In genomic region chr17:91093042-91093080, GRCm38 (mm10) we compare ENCODE assay signal across 9 mouse cellular contexts. TPM values are rescaled to one million over a fixed set of nuclear protein-coding genes. Genes with fewer than 3 reads are reported as not detected.
A peak's percentile ranks its signal among the peaks of the same experiment; 100 is the strongest.
DNase-seq lines count a peak whose midpoint lies in the region; ATAC-seq lines count a peak whose summit lies in the region.
"Had no signal": no experiment of that assay in that cellular context is flagged by ENCODE, and none has a peak within 500 bp of the region (broad histone marks: within the 10 kb centered on the region; RNA-seq: fewer than 3 reads in every experiment).

Nrxn1 (minus strand) TSS chr17:91093071.

- H3K9ac ChIP-seq in heart, embryonic 16.5 days (ENCODE audit: low read length), result no peak within 1 kb of the TSS
- H3K9ac ChIP-seq in hindbrain, embryonic 14.5 days, result peak within 1 kb of the TSS; percentile 85
- peak within 1 kb of the TSS; percentile 55 for H3K9ac ChIP-seq in midbrain, embryonic 12.5 days (replicated peaks)

- no peak within 1 kb of the TSS for H3K27ac ChIP-seq in heart, embryonic 16.5 days (ENCODE audit: low read length)
- H3K27ac ChIP-seq in embryonic facial prominence, embryonic 10.5 days (replicated peaks), result no peak within 1 kb of the TSS
- peak within 1 kb of the TSS; percentile 88 for H3K27ac ChIP-seq in hindbrain, embryonic 14.5 days
- H3K27ac ChIP-seq in midbrain, embryonic 12.5 days (replicated peaks), result peak within 1 kb of the TSS; percentile 83

- H3K4me2 ChIP-seq in heart, embryonic 16.5 days (ENCODE audit: low read depth, low read length), result peak within 1 kb of the TSS; percentile 52; the same call in 1 of the 2 replicates
- H3K4me2 ChIP-seq in hindbrain, embryonic 14.5 days (replicated peaks), result peak within 1 kb of the TSS; percentile 59
- peak within 1 kb of the TSS; percentile 62 for H3K4me2 ChIP-seq in midbrain, embryonic 12.5 days (replicated peaks)

- H3K4me1 ChIP-seq in heart, embryonic 16.5 days (ENCODE audit: control insufficient read depth, insufficient read depth, low read length), result no peaks in the 10 kb centered on the region
- H3K4me1 ChIP-seq in embryonic facial prominence, embryonic 10.5 days, result 0 out of 2 replicates have a peak, but pooled peaks cover 8% of the 10 kb centered on the region
- H3K4me1 ChIP-seq in hindbrain, embryonic 14.5 days (replicated peaks; ENCODE audit: control insufficient read depth, insufficient read depth, low read length), result peaks cover 13% of the 10 kb centered on the region; the same call in 1 of the 2 replicates
- peaks cover 7% of the 10 kb centered on the region; the same call in 1 of the 2 replicates for H3K4me1 ChIP-seq in midbrain, embryonic 12.5 days

- H3K9me3 ChIP-seq in heart, embryonic 16.5 days (replicated peaks; ENCODE audit: control insufficient read depth, low read length), result peaks cover 7% of the 10 kb centered on the region
- peaks cover 10% of the 10 kb centered on the region for H3K9me3 ChIP-seq in embryonic facial prominence, embryonic 10.5 days
- H3K9me3 ChIP-seq in hindbrain, embryonic 14.5 days (ENCODE audit: control insufficient read depth, low read length), result peaks cover 13% of the 10 kb centered on the region
- H3K9me3 ChIP-seq in midbrain, embryonic 12.5 days, result peaks cover 10% of the 10 kb centered on the region

- no peak for DNase-seq in heart, postnatal 36 days
- no peak for DNase-seq in embryonic facial prominence, embryonic 10.5 days (ENCODE audit: low spot score)
- DNase-seq in hindbrain, embryonic 14.5 days (ENCODE audit: low spot score), result no peak
- DNase-seq in embryo, embryonic 10 days (ENCODE audit: low spot score), result no peak
- DNase-seq in thymus, postnatal 14 days, result no peak
- no peak for DNase-seq in spleen, postnatal 14 days (ENCODE audit: low spot score in 2 of 2)

- peak within 1 kb of the TSS; percentile 30 for H3K4me3 ChIP-seq in heart, embryonic 16.5 days (ENCODE audit: low read length)
- peak within 1 kb of the TSS; percentile 48 for H3K4me3 ChIP-seq in embryonic facial prominence, embryonic 10.5 days
- peak within 1 kb of the TSS; percentile 56 for H3K4me3 ChIP-seq in hindbrain, embryonic 14.5 days (replicated peaks; ENCODE audit: low read length)
- H3K4me3 ChIP-seq in midbrain, embryonic 12.5 days, result peak within 1 kb of the TSS; percentile 47

- no peaks in the 10 kb centered on the region for H3K36me3 ChIP-seq in heart, embryonic 16.5 days (ENCODE audit: control insufficient read depth, insufficient read depth)
- peaks cover 7% of the 10 kb centered on the region; the same call in 1 of the 2 replicates for H3K36me3 ChIP-seq in embryonic facial prominence, embryonic 10.5 days (replicated peaks)
- peaks cover 14% of the 10 kb centered on the region for H3K36me3 ChIP-seq in hindbrain, embryonic 14.5 days (replicated peaks; ENCODE audit: control insufficient read depth, insufficient read depth)
- H3K36me3 ChIP-seq in midbrain, embryonic 12.5 days, result peaks cover 11% of the 10 kb centered on the region

- no peaks in the 10 kb centered on the region; the same call in 1 of the 2 replicates for H3K27me3 ChIP-seq in heart, embryonic 16.5 days (ENCODE audit: control insufficient read depth, insufficient read depth, low read length)
- peaks cover 11% of the 10 kb centered on the region for H3K27me3 ChIP-seq in embryonic facial prominence, embryonic 10.5 days (replicated peaks; ENCODE audit: low read depth, poor library complexity, severe bottlenecking)
- no peaks in the 10 kb centered on the region for H3K27me3 ChIP-seq in hindbrain, embryonic 14.5 days (ENCODE audit: control insufficient read depth, insufficient read depth, low read length)
- H3K27me3 ChIP-seq in midbrain, embryonic 12.5 days, result 0 out of 2 replicates have a peak, but pooled peaks cover 6% of the 10 kb centered on the region

- intact Hi-C loops in heart, postnatal 36 days (cut with DNase I), result no loop called here

- WGBS in heart, embryonic 16.5 days, result 0% methylated on average over 1 of the region's 1 CpGs
- 8% methylated on average over 1 of the region's 1 CpGs for WGBS in embryonic facial prominence, embryonic 10.5 days
- 0% methylated on average over 1 of the region's 1 CpGs for WGBS in hindbrain, embryonic 14.5 days
- no CpG with 5 or more reads among the region's 1 CpGs for WGBS in midbrain, embryonic 12.5 days

- ATAC-seq in heart, embryonic 16.5 days (replicated peaks; ENCODE audit: extremely low read depth, insufficient read depth, low FRiP score), result no peak
- no peak for ATAC-seq in hindbrain, embryonic 14.5 days (ENCODE audit: low FRiP score)
- ATAC-seq in midbrain, embryonic 12.5 days (ENCODE audit: low FRiP score, low read depth), result no peak

RNA-seq across cellular contexts. Expression of gene Nrxn1, which starts in this region (rescaled TPM):
- polyA plus RNA-seq in heart, embryonic 16.5 days (2015; fragmentation: Nextera tagmentation; extraction: Ambion mirVana), result 1.2 and 1.3 TPM in 2 replicates
- total RNA-seq in heart, postnatal 36 days (2021), result 1 to 10 TPM; 1.5 to 3.0 TPM
- 4.1 and 5.4 TPM in 2 replicates for polyA plus RNA-seq in embryonic facial prominence, embryonic 10.5 days (2016; fragmentation: Nextera tagmentation; extraction: Ambion mirVana)
- polyA plus RNA-seq in hindbrain, embryonic 14.5 days (2014; fragmentation: Nextera tagmentation; extraction: Ambion mirVana), result 204 and 210 TPM in 2 replicates
- polyA plus RNA-seq in midbrain, embryonic 12.5 days (2016; fragmentation: Nextera tagmentation; extraction: Ambion mirVana), result 40.7 and 48.4 TPM in 2 replicates
- total RNA-seq: MEL had no signal

Comparison
In these comparisons a context has a peak if more than half of its experiments do, and no peak if none do; other contexts are left out.
1. H3K27ac ChIP-seq: peak in hindbrain, embryonic 14.5 days (single experiment) and midbrain, embryonic 12.5 days (single experiment); none in heart, embryonic 16.5 days (single experiment) and embryonic facial prominence, embryonic 10.5 days (single experiment).
2. Peak in every context shown above with its lines, with median percentiles within 50 percentile points of each other: H3K4me2 ChIP-seq and H3K4me3 ChIP-seq.